Mouse (Mus musculus) 3T3-L1 (cell line): Measurements from ENCODE around the gene Tspan9.
A peak's percentile ranks its signal among the peaks of the same experiment; 100 is the strongest.

Experiments used
- DNase-seq: peaks from one replicate; pipeline ENCODE4 v3.0.0-alpha.2; 2015; ENCODE audit warnings: low read depth, low spot score

The Tspan9 gene

DNA sequence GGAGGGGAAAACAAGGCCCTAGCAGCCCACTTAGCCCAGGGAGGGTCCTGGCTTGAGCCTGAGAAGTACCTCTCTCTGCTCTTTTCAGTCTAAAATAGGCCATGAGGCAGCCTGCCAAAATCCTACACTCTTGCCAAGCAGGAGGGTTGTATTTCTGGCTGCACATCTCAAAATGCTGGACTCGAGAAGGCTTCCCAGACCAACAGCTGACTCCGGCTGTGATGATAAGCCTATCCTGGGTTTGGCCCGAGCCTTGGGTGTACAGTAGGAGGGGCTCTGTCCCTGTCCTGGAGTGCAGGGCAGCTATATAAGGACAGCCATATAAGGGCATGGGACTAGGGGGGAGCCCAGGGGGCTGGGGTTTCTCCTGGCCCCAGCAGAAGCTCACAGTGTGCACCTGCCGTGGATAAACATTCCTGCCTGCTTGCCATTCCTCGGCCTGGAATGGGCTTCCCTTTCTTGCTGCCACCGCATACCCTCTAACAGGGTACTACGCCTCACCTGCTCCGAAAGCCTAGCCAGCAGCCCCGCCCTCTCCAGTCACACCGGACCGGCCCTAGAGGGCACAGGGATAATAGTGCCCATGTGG, 153.7 kb downstream of the Tspan9 start:
- DNase-seq = peak; percentile 59

DNA sequence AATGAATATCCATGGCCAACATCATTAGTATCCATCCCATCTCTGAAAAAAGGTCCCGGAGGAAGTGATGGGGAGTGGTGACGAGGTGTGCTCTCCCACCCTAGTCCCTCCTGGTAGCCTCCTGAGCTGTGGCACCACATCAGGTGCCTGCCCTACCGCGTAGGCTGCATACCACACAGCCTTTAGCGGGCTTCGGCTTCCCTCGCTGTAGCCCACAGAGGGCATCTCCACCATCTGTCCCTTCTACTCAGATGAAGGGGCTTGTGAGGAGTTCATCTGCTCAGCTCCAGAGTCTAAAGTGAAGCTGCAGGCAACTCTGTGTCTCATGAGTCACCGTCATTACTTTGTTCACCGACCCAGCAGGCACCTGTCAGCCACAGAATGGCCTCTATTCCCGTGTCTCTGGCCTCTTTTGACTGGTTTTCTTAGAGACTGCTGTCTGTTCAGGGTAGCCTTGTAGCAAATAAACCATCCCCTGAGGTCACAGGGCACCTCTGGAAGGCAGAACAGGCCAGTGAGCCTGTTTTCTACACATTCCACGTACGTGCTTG, 154.4 kb downstream of the Tspan9 start:
- no peak for DNase-seq

DNA sequence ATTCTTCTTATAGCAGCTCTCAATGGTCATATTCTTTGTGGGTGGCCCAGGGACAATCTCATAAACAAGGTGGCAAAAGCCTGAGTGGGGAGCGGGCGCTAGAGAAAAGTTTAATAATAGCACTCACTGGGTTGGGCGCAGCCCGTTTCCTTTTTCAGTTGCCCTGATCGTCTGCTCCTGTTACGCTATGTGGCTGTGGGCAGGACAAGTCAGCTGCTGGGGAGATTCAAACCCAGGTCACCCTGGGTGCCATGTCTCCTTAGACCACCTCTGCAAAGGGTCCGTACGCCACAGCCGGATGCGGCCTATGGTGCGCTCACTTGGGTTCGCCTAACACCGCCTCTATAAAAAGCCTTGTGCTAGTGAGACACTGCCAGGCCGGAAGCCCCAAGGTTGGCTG, 156.0 kb downstream of the Tspan9 start:
- no peak for DNase-seq

DNA sequence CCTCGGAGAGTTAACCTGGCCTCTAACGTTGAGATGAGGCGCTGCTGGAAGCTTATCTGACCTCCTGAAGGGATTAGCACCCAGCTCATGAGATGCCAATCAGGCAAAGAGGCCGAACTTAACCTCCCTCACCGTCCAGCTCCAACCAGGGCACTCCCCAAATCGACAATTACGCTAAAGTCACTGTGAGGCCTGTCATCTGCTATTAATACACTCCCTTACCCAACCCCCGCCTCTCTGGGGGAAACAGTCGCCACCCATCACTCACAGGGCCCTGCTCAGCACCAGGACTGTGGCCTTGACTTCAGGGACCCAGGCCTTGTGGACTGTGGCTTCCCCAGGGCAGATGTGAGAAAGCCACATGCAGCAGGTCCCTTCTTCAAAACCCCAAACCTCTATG, 157.0 kb downstream of the Tspan9 start:
- DNase-seq = no peak

DNA sequence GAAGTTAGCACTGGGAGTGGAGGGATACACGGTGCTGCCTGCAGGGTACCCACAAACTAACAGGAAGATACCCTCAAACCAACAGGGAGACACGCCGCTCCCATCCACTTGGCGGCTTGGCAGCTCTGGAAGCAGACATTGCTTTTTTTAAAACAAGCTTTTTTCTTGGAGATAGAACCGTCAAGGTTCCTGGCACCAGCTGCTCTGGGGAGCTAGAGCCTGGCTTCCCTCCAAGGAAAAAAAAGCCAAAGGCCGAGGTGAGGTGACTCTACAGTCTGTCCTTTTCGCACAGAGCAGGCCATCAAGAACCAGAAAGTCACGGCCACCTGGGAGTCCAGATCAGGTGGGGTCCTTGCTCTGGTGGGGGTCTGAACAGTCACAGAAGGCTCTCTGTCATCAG, 162.2 kb downstream of the Tspan9 start:
- no peak for DNase-seq

DNA sequence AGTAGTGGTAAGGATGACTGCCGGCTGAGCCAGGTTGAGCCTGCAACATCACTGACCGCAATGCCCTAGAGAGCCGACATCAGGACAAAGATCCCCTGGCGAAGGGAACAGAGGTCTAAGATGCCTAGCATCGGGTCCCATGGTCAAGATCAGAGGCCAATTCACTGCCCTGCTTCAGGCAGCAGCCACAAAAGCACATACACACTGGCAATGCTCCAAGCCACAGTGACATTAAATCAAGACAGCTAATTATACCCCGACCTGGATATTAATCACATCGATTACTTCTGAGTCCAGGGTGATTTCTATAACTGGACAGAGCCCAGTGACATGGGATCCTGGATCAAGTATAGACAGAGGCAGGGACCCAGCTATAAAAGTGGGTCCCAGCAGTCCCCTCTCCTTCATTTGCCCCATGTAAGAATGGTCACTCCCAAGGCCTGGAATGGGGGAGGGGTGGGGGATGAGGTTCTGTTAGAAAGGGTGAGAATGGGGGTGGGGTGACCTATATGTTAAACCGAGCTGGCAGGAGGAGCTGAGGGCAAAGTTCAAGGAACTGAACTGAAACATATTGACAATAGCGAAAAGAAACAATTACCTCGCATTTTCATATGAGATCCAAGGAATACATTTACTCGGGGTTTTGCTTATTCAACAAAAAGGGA, 162.9 kb downstream of the Tspan9 start:
- no peak for DNase-seq

DNA sequence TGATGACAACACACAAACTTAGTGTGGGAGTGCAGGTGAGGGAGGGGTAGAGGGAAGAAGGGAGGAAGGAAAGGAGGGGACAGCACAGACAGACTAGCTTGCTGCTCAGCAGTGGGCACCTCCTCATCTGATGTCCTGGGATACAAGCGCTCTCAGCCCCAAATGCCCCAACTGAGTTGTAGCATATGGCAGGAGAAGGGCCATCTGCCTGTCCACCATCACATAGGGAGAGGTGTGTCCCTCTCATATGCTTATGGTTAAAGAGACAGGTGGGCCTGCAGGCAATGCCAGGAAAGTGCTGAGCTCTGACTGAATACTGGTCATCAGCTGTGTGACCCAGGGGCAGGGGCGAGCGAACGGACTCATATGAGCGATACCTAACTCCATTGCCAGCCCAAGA, 163.6 kb downstream of the Tspan9 start:
- DNase-seq = no peak

DNA sequence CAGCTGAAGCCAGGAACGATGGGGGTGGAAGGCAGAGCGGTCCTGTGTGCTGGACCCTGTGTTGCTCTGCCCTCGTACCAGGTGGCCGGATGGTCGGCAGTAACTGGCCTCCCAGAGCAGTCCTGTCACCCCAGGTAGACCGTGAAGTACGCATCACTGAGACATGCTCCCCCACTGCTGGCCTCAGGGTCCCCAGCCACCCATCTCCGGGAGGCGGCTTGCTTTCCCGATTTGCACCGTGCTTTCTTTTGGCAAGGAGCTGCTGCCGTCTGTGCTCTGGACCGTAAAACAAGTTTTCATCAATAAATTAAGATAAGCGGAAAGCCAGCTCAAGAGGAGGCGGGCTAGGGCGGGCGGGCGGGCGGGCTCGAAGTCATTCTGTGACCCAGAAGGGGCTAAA, 164.5 kb downstream of the Tspan9 start:
- DNase-seq = no peak

DNA sequence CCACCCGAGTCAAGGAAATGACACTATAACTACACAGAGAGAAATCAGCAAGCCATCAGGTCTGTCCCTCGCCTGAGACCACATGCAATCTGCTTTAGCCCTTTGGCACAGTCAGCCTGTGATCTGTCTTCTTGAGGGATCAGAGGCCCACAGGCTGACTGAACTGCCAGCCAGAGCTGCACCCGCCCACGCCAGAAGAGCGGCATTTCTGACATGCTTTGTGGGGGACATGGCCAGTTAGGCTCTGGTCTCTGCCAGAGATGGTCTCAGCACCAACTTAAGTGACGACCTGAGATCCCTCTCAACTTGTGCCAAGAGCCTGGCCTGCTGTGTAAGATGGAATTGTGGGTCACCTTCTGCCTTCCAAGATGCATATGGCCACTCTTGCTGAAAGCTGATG, 166.7 kb downstream of the Tspan9 start:
- no peak for DNase-seq

DNA sequence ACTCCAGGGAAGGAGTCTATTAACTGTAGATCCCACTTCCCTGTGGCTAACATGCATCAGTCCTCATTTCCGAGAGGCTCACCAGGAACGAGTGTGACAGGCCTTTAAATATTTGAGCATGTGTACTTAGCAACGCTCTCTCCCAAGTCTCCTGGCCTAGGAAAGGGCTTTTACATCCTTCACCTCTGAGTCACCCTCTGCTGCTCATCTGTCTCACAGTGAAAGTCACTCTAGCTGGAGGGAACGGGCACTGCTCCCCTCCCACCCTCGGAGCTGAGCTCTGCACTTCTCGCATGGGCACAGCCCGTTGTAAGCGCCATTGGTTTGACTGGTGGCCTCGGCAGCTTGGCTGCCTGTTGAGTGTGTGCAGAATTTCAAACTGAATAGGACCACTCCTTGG, 169.4 kb downstream of the Tspan9 start:
- DNase-seq = peak; percentile 81

DNA sequence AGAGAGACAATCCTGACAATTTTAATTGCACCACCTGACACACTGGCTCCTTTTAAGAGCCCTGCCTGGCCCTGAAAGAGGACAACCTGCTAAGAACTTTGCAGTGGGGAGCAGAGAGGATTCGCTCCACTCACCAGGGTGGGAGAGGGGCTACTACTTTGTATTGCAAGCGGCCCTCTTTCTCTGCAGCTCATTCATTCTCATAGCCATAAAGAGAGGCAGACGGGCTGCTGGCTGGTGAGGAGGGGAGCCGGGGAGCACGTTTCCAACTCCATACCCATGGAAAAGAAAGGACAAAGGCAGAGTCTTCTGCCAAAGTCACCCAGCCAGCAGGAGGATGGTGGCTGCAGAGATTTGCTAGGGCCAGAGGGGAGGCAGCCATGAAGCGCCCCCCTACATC, 169.8 kb downstream of the Tspan9 start:
- DNase-seq = no peak

DNA sequence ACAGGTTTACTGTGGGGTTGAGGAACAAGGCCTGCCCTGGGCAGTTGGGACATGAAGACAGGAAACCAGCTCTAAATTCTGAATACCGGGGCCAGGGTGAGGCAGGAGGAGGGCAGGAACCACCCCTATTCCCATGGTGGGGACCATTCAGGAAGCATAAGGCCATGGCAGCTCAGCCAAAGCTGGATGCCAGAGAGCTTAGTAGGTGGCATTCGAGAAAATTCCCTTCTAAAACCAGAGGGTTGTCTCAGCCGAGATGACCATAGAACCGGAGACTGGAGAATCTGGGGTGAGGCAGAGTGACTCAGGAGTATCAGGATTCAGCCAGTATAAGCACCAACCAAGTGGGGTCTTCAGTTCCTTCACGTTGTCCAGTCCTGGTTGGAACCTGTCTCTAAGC, 171.5 kb downstream of the Tspan9 start:
- DNase-seq = peak; percentile 65

DNA sequence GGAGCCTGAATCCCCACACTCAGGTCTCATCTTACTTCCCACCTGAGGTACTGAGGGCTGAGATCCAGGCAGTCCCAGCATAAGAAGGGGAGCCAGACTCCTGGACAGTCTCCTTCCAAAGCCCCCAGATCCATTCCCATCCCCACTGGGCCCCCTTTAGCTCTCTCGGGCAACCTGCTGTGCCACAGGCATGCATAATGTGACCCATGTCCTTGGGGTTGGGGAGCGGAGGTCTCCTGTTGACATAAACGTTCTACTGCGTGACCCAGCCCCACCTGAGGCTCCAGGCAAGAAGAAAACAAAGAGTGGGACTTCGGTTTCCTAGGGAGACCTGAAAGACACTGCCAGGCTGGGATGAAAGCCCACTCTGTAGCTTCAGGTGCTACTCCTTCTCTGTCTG, 172.5 kb downstream of the Tspan9 start:
- DNase-seq = no peak

DNA sequence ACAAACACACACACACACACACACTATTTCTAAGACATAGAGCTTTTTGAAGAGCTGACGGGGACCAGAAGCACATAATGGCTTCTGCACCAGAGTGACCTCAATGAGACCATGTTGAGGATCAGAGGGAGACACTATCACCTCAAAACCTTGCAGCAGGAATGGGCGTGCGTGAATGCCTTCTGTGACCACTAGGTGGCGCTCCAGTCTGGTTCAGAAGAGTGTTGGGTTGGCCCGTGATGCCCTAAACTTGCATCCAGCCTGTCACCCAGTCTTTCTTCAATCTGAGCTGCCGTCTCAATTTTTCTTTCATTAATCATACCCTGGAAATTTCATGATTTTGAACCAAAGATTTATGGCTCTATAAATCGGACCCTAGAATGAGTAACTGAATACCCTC, 173.3 kb downstream of the Tspan9 start:
- DNase-seq = peak; percentile 94

DNA sequence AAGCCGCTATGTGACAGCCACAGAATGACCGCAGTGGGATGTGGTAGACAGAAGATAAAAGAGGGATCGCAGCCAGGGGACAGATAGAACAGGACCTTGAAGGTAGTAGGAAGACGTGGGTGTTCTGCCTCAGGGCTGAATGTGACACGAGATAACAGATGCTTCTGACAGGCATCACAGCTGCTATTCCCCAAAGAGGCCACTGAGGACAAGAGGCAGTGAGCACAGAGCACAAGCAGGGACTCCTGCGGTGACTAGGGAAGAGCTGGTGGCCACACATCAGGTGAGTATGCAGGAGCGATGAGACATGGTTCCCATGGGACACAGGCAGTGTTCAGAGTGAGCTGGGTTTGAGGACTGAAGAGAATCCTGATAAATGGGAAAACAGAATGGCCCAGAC, 173.7 kb downstream of the Tspan9 start:
- no peak for DNase-seq

DNA sequence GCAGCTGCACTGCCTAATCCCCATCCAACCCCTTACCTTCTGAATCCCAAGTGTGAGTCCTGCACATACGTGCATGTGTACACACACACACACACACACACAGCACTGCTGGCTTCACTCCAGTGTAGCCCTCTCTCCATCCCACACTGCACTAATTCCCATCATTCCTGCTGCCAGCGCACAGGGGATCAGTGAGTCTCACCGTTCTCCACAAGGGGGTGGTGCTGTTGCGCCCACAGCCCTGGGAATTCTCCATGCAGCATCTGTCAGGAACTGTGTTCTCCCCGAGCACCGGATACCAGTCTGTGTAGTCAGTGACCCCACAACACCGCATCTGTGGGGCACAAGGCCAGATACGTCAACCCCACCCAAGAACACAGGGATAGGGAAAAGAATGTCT, 177.9 kb downstream of the Tspan9 start:
- DNase-seq = peak; percentile 52

DNA sequence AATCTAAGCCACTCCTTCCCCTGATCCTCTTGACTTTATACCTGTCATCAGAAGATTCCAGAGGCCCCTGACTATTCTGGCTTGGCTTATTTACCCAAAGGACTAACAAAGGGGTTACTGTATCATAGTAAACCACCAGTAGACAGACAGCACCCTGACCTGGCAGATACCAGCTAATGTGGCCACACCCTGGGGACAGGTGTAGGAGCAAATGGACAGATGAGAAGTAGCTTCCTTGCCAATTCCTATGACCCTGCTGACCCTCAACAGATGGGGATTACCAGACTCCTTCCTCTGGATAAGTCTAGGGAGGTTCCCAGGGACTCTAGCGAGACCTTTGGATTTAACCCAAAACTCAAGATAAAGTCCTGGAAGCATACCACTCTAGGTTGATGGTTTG, 183.2 kb downstream of the Tspan9 start:
- no peak for DNase-seq

DNA sequence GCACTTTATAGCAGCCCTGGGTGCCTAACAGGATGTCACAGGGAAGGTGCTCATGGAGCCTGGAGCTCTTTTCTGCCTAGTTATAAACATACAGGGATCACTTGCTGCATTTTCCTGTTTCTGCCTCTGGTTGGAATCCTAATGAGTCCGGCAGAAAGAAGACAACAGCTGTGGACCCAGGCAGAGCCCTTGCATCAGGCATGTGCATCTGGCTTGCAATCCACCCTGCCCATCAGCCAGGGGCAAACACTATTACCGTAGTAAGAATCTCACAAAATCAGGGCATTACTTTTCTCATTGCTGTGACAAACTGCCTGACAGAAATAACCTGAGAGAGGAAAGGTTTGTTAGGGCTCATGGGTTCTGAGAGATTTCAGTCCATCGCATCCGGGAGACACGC, 187.2 kb downstream of the Tspan9 start:
- DNase-seq = no peak

DNA sequence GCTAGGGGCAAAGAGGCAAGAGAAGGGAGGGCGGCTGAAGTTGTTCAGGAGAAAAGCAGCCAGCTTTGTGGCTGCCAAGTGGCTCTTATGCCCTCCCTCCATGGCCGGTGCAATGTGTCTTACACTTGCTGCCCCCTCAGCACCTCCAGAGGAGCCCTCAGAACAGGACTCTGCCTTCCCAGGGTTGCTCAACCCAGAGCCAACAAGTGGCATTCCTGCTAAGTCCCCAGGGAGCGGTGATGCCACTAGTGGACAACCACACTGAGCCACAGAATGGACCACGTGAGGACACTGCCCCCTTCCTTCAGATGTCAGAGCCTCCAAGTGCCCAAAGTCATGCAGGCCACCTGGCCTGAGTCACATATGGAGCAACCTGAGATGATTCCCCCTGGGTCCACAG, 190.3 kb downstream of the Tspan9 start:
- peak; percentile 42 for DNase-seq

DNA sequence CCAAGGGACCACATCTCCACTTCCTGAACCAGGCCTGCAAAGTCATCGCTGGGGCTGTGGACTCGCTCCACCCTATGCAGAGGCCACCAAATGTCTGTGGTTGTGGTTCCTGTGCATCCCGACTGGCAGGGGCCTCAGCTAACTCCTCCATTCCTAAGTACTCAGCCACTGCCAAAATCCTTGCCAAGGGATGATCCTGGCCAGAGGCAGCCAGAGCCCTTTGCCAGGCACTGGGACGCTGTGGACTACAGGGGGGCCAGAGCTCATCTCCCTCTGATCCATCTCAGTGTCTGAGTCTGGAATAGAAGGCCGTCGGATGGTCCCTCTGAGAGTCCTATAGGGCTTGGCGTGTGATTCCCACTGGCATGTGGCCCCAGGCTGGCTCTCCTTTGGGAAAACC, 193.5 kb downstream of the Tspan9 start:
- DNase-seq = no peak

DNA sequence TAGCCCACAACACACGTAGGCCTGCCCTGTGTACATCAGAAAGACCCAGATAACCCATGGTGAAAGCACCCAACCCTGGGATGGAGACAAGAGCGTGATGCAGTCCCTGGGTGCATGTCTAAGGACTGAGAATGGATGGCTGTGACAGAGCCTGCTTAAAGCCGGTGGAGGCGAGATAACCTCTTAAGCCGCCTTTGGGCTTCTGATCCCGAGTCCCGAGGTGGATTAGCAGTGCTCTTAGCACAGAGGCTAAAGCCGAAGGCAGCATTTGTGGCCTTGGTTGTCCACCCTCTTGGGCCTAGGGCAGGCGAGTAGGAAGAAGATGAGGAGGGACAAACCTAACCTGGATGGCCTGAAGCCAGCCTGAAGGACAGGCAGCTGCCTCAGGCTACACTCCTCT, 194.7 kb downstream of the Tspan9 start:
- DNase-seq = no peak

DNA sequence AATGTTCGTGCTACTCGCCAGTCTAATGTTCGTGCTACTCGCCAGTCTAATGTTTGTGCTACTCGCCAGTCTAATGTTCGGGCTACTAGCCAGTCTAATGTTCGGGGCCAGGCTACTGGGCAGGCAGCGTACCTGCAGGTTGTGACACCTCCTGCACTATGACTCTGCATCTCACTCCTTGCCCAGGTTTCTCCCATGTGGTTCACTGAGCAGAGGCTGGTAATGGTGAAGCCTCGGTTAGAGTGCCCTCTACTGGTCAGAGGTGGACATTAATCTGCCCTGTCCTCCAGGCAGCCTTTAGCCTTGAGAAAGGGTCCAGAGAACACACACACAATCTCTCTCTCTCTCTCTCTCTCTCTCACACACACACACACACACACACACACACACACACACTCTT, 197.7 kb downstream of the Tspan9 start:
- DNase-seq = peak; percentile 90

DNA sequence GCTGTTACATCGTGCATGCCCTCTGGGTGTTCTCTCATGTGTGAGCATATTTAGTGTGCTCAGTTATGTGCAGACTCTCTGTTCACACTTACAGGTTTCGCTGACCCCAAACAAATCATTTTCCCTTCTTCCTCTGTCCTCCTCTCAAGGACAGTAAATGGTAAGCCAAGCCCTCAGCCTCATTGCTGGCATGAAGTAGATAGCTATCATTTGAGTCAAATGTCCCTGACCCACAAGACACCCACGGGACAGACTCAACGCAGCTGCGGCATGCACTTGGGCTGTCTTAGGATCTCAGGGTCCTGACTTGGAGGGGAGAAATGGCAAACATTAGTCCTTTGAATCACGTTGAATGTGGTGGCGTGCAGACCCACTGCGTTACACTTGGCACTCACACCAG, 201.0 kb downstream of the Tspan9 start:
- DNase-seq = no peak

DNA sequence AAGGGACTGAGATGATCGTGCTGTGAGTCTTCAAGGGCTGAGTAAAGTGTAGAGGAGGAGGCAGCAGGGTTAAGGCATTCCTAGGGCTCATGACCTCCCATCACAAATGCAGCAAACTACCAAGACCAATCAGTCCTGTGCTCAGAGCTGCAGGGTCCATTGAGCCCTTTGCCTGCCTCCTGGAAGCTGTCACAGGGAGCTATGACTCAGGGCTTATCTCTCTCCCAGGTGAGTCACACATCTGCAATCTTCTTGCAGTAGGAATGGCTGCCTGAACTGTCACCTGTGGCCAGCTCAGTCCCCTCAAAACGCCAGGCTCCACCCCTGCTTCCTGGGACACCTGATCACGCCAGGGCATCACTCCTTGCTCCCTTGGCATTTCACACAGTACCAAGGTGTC, 208.3 kb downstream of the Tspan9 start:
- DNase-seq = no peak
